Mouse (Mus musculus) kidney, postnatal 0 days (tissue): ENCODE data around the gene Gstt4. TPM values are rescaled to one million over a fixed set of nuclear protein-coding genes. Genes with fewer than 3 reads are reported as not detected.
"Not testable (repeated sequence)": the region's sequence is repeated elsewhere in the genome, so short reads cannot be mapped to it uniquely, and the experiment has no call there.

Experiments
- ATAC-seq: fragments of 200-750 bp; cut with Nextera tagmentation; replicated peaks from 2 replicates; pipeline ENCODE4 v1.8.0; 2017; ENCODE audit warnings: low read depth, moderate number of reproducible peaks, moderate TSS enrichment, moderate library complexity; ENCODE audit not compliant: low FRiP score
- DNase-seq: peaks from one replicate; pipeline ENCODE4 v3.0.0-alpha.2; 2016; ENCODE audit warnings: low spot score
- H3K27ac ChIP-seq: fragments of 300-500 bp; sonication (generic); 2 replicates; pipeline ENCODE4 v1.5.1; 2014; ENCODE audit warnings: mild to moderate bottlenecking
- H3K27me3 ChIP-seq: fragments of 300-500 bp; sonication (generic); 2 replicates; pipeline ENCODE4 v1.6.1; 2014; ENCODE audit warnings: low read length, mixed read lengths; ENCODE audit not compliant: insufficient read depth
- H3K36me3 ChIP-seq: fragments of 300-500 bp; sonication (generic); 2 replicates; pipeline ENCODE4 v1.6.1; 2014; ENCODE audit warnings: low read length, mixed read lengths; ENCODE audit not compliant: insufficient read depth
- H3K4me1 ChIP-seq: fragments of 300-500 bp; sonication (generic); replicated peaks from 2 replicates; pipeline ENCODE4 v1.6.1; 2014; ENCODE audit warnings: antibody characterized with exemption, low read length, mixed read lengths; ENCODE audit not compliant: insufficient read depth
- H3K4me2 ChIP-seq: fragments of 300-500 bp; sonication (generic); 2 replicates; pipeline ENCODE4 v1.6.1; 2014; ENCODE audit warnings: mild to moderate bottlenecking, low read length, moderate library complexity, mixed read lengths
- H3K4me3 ChIP-seq: fragments of 300-500 bp; sonication (generic); replicated peaks from 2 replicates; pipeline ENCODE4 v1.5.1; 2014; ENCODE audit warnings: low read depth, low read length
- H3K9ac ChIP-seq: fragments of 300-500 bp; sonication (generic); 2 replicates; pipeline ENCODE4 v1.6.1; 2014; ENCODE audit warnings: low read depth, low read length
- H3K9me3 ChIP-seq: fragments of 300-500 bp; sonication (generic); replicated peaks from 2 replicates; pipeline ENCODE4 v1.6.1; 2016; ENCODE audit warnings: low read length, inconsistent platforms, mixed read lengths
- CTCF ChIP-seq: IDR thresholded peaks from 2 replicates; pipeline ENCODE4 v1.5.1; 2016; ENCODE audit warnings: antibody characterized with exemption, low read depth, mild to moderate bottlenecking, moderate library complexity
- WGBS: fragments of 180-500 bp; shearing (Covaris S2); extraction: QIAGEN DNeasy Blood & Tissue Kit; methylation state at CpG from one replicate; pipeline ENCODE4 v1.1.7; 2014; 5-methylcytosine and 5-hydroxymethylcytosine counted together
- polyA plus RNA-seq: library from polyadenylated mRNA; unstranded; fragments of >200 nt; fragmentation: Nextera tagmentation; extraction: Ambion mirVana; gene quantifications from 2 replicates; pipeline ENCODE4 v1.2.1, GENCODE M21; 2015

The Gstt4 gene
- polyA plus RNA-seq, 1 experiment from 2014 or later, result not detected

GRCm38 (mm10) chr10:75852539-75853125 lies 30.3 kb upstream of the Gstt4 start:
- DNase-seq (no peak), ATAC-seq (no peak)
- no peak overlapping the region for H3K4me3 ChIP-seq
- H3K27ac ChIP-seq, result no peak overlapping the region
- H3K4me2 ChIP-seq, result no peak overlapping the region
- peaks cover 2% of the 10 kb centered on the region; the same call in 1 of the 2 replicates for H3K36me3 ChIP-seq
- 86% methylated on average over 12 of the region's 12 CpGs for WGBS
- H3K9ac ChIP-seq, result no peak overlapping the region
- H3K9me3 ChIP-seq, result no peaks in the 10 kb centered on the region
- H3K4me1 ChIP-seq, result no peaks in the 10 kb centered on the region
- H3K27me3 ChIP-seq, result no peaks in the 10 kb centered on the region
- no peak for TF ChIP-seq CTCF

- no peak overlapping the region for H3K9ac ChIP-seq
- DNase-seq, result no peak
- TF ChIP-seq CTCF, result no peak
- ATAC-seq, result no peak
- no peak overlapping the region for H3K4me3 ChIP-seq
- H3K9me3 ChIP-seq, result no peaks in the 10 kb centered on the region
- WGBS, result 42% methylated on average over 3 of the region's 3 CpGs
- H3K27ac ChIP-seq, result no peak overlapping the region
- H3K36me3 ChIP-seq, result no peaks in the 10 kb centered on the region
- H3K27me3 ChIP-seq, result no peaks in the 10 kb centered on the region
- H3K4me1 ChIP-seq, result no peaks in the 10 kb centered on the region
- H3K4me2 ChIP-seq, result no peak overlapping the region
These were observed 29.3 kb upstream of the Gstt4 start for GRCm38 (mm10) chr10:75851681-75852080.

GRCm38 (mm10) chr10:75851076-75851475 lies 28.7 kb upstream of the Gstt4 start:
- no peaks in the 10 kb centered on the region for H3K4me1 ChIP-seq
- no peak for TF ChIP-seq CTCF
- no peaks in the 10 kb centered on the region for H3K36me3 ChIP-seq
- DNase-seq (no peak), ATAC-seq (no peak)
- no peak overlapping the region for H3K27ac ChIP-seq
- 5% methylated on average over 6 of the region's 6 CpGs for WGBS
- H3K9ac ChIP-seq, result no peak overlapping the region
- no peaks in the 10 kb centered on the region for H3K9me3 ChIP-seq
- H3K4me3 ChIP-seq, result no peak overlapping the region
- no peak overlapping the region for H3K4me2 ChIP-seq
- H3K27me3 ChIP-seq, result no peaks in the 10 kb centered on the region

- Histone ChIP-seq H3K36me3 (no peaks in the 10 kb centered on the region), H3K4me2 (no peak overlapping the region), H3K27ac (no peak overlapping the region), H3K4me1 (no peaks in the 10 kb centered on the region), H3K9ac (no peak overlapping the region), H3K9me3 (no peaks in the 10 kb centered on the region), H3K4me3 (no peak overlapping the region), H3K27me3 (no peaks in the 10 kb centered on the region)
- 18% methylated on average over 3 of the region's 3 CpGs for WGBS
- no peak for TF ChIP-seq CTCF
- ATAC-seq (no peak), DNase-seq (no peak)
These were observed 26.0 kb upstream of the Gstt4 start for GRCm38 (mm10) chr10:75848382-75848781.

- H3K27ac ChIP-seq, result no peak overlapping the region
- H3K27me3 ChIP-seq, result no peaks in the 10 kb centered on the region
- WGBS, result 73% methylated on average over 6 of the region's 6 CpGs
- H3K4me2 ChIP-seq, result no peak overlapping the region
- ATAC-seq, result no peak
- H3K36me3 ChIP-seq, result no peaks in the 10 kb centered on the region
- no peak for TF ChIP-seq CTCF
- H3K4me1 ChIP-seq, result no peaks in the 10 kb centered on the region
- H3K4me3 ChIP-seq, result no peak overlapping the region
- H3K9ac ChIP-seq, result no peak overlapping the region
- H3K9me3 ChIP-seq, result no peaks in the 10 kb centered on the region
- DNase-seq, result no peak
These were observed 23.1 kb upstream of the Gstt4 start for GRCm38 (mm10) chr10:75845306-75845930.

- Histone ChIP-seq H3K4me1 (no peaks in the 10 kb centered on the region), H3K4me3 (no peak overlapping the region), H3K36me3 (no peaks in the 10 kb centered on the region), H3K4me2 (no peak overlapping the region), H3K9me3 (no peaks in the 10 kb centered on the region), H3K9ac (no peak overlapping the region), H3K27ac (no peak overlapping the region), H3K27me3 (no peaks in the 10 kb centered on the region)
- 90% methylated on average over 1 of the region's 1 CpGs for WGBS
- ATAC-seq (no peak), DNase-seq (no peak)
- peak; percentile 31 for TF ChIP-seq CTCF
These were observed 22.5 kb upstream of the Gstt4 start for GRCm38 (mm10) chr10:75844800-75845199.

GRCm38 (mm10) chr10:75843898-75844297 lies 21.6 kb upstream of the Gstt4 start:
- not testable (repeated sequence) for H3K4me1 ChIP-seq, H3K4me2 ChIP-seq, ATAC-seq, DNase-seq, H3K27me3 ChIP-seq, H3K27ac ChIP-seq, H3K4me3 ChIP-seq, H3K9me3 ChIP-seq, H3K36me3 ChIP-seq, H3K9ac ChIP-seq
- WGBS, result 75% methylated on average over 6 of the region's 6 CpGs
